Mouse (Mus musculus) stomach, embryonic 15.5 days (tissue): Measurements from ENCODE around the gene Myh9. TPM values are rescaled to one million over a fixed set of nuclear protein-coding genes. Genes with fewer than 3 reads are reported as not detected.

Experiments
- ATAC-seq: fragments of 200-750 bp; cut with Nextera tagmentation; 2 replicates; pipeline ENCODE4 v1.8.0; 2017; ENCODE audit warnings: low read depth, moderate number of reproducible peaks, moderate TSS enrichment; ENCODE audit not compliant: insufficient read depth, low FRiP score
- H3K27ac ChIP-seq: fragments of 300-500 bp; sonication (generic); 2 replicates; pipeline ENCODE4 v1.5.1; 2015; ENCODE audit warnings: mild to moderate bottlenecking, inconsistent platforms
- H3K27me3 ChIP-seq: fragments of 300-500 bp; sonication (generic); replicated peaks from 2 replicates; pipeline ENCODE4 v1.6.1; 2015; ENCODE audit warnings: inconsistent platforms
- H3K36me3 ChIP-seq: fragments of 300-500 bp; sonication (generic); 2 replicates; pipeline ENCODE4 v1.6.1; 2015; ENCODE audit warnings: inconsistent platforms
- H3K4me1 ChIP-seq: fragments of 300-500 bp; sonication (generic); 2 replicates; pipeline ENCODE4 v1.6.1; 2015; ENCODE audit warnings: inconsistent platforms
- H3K4me2 ChIP-seq: fragments of 300-500 bp; sonication (generic); 2 replicates; pipeline ENCODE4 v1.6.1; 2015; ENCODE audit warnings: mild to moderate bottlenecking, inconsistent platforms
- H3K4me3 ChIP-seq: fragments of 300-500 bp; sonication (generic); replicated peaks from 2 replicates; pipeline ENCODE4 v1.5.1; 2015; ENCODE audit warnings: inconsistent platforms
- H3K9ac ChIP-seq: fragments of 300-500 bp; sonication (generic); 2 replicates; pipeline ENCODE4 v1.6.1; 2015; ENCODE audit warnings: inconsistent platforms
- H3K9me3 ChIP-seq: fragments of 300-500 bp; sonication (generic); 2 replicates; pipeline ENCODE4 v1.6.1; 2016; ENCODE audit warnings: inconsistent platforms
- WGBS: fragments of 180-500 bp; shearing (Covaris S2); methylation state at CpG from one replicate; pipeline ENCODE4 v1.1.7; 2015; 5-methylcytosine and 5-hydroxymethylcytosine counted together
- polyA plus RNA-seq: library from polyadenylated mRNA; unstranded; fragments of >200 nt; fragmentation: Nextera tagmentation; extraction: Ambion mirVana; gene quantifications from 2 replicates; pipeline ENCODE4 v1.2.1, GENCODE M21; 2015

Gene Myh9
- polyA plus RNA-seq, 1 experiment from 2014 or later, result 57.0 TPM

DNA sequence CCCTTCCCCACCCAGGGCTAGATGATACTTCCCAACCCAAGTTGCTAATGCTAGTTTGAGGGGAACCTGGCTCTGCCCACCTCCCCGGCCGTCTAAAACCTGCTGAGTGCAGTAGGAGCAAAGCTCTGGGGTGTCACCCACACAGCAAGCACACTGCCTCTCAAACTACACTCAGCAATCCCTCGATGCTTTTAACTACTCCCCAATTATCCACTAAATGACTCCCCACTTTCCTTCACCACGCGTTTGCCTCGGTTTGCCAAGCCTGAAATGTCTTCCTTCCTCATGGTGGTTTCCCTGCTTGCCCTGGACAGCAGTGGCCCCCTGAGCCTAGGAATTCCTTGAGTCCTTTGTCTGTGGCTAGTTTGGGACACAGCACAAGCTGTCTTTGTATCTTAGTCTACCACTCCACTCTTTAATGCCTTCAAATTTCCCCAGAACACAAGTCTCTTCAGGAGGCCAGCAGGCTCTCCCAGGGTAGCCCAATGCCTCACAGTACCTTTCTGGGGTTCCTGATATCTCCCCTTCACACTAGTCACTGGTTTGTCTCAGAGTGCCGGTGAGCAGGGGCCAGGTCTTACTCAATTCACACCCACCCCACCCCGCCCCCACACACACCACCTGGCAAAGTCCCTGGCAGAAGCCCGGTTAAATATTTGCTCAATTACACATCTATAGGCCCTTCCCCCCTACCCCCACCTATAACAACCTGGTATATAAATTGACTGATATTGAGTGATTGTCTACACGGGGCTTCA lies 2.3 kb downstream of the Myh9 start:
- ATAC-seq, result no peak
- WGBS, result 6% methylated on average over 10 of the region's 10 CpGs
- H3K36me3 ChIP-seq, result no peaks in the 10 kb centered on the region

GRCm38 (mm10) chr15:77838530-77839387 lies 3.2 kb downstream of the Myh9 start:
- Histone ChIP-seq H3K27me3 (no peaks in the 10 kb centered on the region), H3K36me3 (no peaks in the 10 kb centered on the region), H3K4me2 (peak overlapping the region; percentile 82), H3K4me1 (peaks cover 57% of the 10 kb centered on the region), H3K9me3 (no peaks in the 10 kb centered on the region), H3K9ac (peak overlapping the region; percentile 23; the same call in 1 of the 2 replicates), H3K27ac (peak overlapping the region; percentile 98), H3K4me3 (peak overlapping the region; percentile 97)
- WGBS, result 25% methylated on average over 4 of the region's 4 CpGs
- no peak for ATAC-seq

More for the DNA sequence above, 2.3 kb downstream of the Myh9 start:
- Histone ChIP-seq H3K4me1 (peaks cover 49% of the 10 kb centered on the region), H3K9ac (peak overlapping the region; percentile 23; the same call in 1 of the 2 replicates), H3K9me3 (no peaks in the 10 kb centered on the region), H3K4me3 (peak overlapping the region; percentile 97), H3K27ac (peak overlapping the region; percentile 98), H3K4me2 (peak overlapping the region; percentile 82), H3K27me3 (no peaks in the 10 kb centered on the region)

GRCm38 (mm10) chr15:77837444-77838117 lies 4.4 kb downstream of the Myh9 start:
- no peak for ATAC-seq
- Histone ChIP-seq H3K9me3 (no peaks in the 10 kb centered on the region), H3K27ac (peak overlapping the region; percentile 98), H3K4me1 (peaks cover 61% of the 10 kb centered on the region), H3K4me3 (no peak overlapping the region; the same call in 1 of the 2 replicates), H3K4me2 (peak overlapping the region; percentile 82; the same call in 1 of the 2 replicates), H3K36me3 (no peaks in the 10 kb centered on the region), H3K27me3 (no peaks in the 10 kb centered on the region), H3K9ac (no peak overlapping the region)
- 55% methylated on average over 10 of the region's 10 CpGs for WGBS

DNA sequence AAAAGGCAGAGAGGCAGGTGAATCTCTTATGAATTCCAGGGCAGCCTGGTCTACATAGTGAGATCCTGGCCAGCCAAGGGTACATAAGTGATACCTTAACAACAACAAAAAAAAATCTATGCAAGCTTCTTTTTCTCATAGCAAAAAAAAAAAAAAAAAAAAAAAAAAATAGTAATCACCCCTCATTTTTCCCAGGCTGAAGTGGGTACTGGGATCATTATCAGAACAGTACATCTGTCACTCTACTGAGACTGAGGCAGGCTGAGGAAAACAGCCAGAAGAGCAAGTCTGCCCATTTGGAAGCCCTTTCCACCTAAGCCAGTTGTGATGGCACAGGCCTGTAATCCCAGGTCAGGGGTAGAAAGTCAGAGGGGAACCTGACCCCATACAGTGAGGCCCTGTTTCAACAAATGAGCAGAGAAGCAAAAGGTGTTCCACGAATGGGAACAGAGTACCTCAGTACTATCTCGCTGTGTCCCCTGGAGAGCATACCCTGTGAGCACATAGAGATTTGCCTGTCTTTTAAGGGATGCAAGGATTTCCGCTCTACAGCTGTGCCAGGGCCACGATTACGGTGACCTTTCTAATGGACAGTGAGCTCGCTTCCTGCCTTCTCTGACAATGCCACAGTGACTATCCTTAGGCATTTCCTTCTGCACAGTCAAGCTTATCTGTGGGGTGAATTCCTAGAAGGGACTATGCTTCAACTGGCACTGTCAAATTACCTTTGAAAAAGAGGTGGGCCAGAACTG lies 5.1 kb downstream of the Myh9 start:
- H3K9ac ChIP-seq, result no peak overlapping the region
- peak overlapping the region; percentile 98 for H3K27ac ChIP-seq
- WGBS, result 48% methylated on average over 6 of the region's 6 CpGs
- no peaks in the 10 kb centered on the region for H3K27me3 ChIP-seq
- H3K9me3 ChIP-seq, result no peaks in the 10 kb centered on the region
- peaks cover 68% of the 10 kb centered on the region for H3K4me1 ChIP-seq
- no peak overlapping the region; the same call in 1 of the 2 replicates for H3K4me3 ChIP-seq
- H3K36me3 ChIP-seq, result no peaks in the 10 kb centered on the region
- H3K4me2 ChIP-seq, result peak overlapping the region; percentile 43
- ATAC-seq, result no peak

DNA sequence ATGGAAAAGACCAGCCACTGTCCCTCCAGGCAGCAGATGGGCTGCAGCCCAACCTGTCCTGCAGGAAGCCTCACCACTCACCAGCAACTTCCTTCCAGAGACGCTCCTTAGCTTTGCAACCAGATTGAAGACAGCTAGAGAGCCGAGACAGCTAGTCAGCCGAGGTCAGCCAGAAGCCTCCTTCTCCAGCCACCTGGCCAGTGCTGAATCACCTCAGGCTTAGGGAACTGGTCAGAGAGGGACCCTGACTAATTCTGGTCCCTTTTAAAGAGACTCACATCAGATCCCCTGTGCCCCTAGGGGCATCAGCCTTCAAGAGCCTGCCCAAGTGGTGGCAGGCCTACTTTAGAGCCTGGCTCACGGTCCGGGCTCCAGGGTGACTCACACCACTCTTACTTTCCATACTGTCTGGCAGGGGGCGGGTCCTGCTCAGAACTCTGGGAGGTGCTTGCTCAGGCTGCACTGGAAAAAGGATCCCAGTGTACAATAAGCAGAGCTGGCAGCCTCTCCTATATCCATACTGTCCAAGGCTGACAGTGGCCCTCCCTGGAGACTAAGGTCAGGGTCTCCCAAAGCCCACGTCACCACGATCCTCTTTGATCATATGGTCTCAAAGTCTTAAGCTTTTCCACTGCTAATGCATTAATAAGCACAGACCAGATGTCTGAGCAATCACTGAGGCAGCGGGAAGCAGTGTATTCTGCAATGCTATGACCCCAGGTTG lies 5.9 kb downstream of the Myh9 start:
- H3K27me3 ChIP-seq, result no peaks in the 10 kb centered on the region
- peak; percentile 71; the same call in 1 of the 2 replicates for ATAC-seq
- peak overlapping the region; percentile 89 for H3K27ac ChIP-seq
- peak overlapping the region; percentile 43 for H3K4me2 ChIP-seq
- H3K4me3 ChIP-seq, result peak overlapping the region; percentile 11; the same call in 1 of the 2 replicates
- peaks cover 75% of the 10 kb centered on the region for H3K4me1 ChIP-seq
- no peaks in the 10 kb centered on the region for H3K36me3 ChIP-seq
- H3K9ac ChIP-seq, result peak overlapping the region; percentile 30; the same call in 1 of the 2 replicates
- no peaks in the 10 kb centered on the region for H3K9me3 ChIP-seq
- 16% methylated on average over 9 of the region's 9 CpGs for WGBS

DNA sequence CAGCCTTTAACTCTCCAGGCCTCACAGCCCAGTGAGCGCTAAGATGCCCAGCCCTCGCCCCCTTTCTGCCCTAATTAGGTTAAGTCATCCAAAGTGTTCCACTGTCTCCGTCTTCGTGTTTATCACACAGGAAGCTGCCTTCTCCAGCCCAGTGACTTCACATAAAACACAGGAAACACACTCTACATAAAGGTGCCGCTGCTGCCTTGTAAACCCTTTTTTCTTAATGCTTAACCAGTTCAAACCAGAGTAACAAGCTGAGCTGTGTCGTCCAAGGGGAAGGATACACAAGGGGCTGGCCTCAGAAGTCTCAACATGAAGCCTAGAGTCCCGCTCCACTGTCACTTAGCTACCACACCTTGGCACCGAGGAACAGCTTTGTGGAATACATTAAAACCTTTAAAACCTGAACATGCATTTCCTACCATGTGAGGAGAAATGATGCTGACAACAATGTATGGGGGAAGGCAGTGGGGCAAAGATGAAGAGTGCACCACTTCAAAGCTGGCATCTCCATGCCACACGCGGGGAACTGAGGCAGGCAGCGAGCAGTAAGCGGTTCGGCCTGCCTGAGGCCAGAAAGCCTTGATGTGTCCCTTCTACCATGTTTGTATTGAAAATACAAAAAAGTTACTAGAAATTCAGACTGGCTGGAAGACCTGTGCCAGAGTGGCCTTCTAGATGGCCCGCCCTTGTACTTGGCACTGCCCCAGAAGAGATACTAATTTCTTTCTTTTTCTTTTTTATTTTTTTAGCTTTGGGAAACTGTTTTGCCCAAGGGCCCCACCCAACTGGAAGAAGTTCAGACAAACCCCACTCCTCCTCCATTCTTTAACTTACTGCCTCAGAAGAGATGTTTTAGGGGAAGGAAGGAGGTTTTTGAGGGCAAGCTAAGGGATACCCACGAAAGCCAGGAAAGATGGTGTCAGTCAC lies 7.4 kb downstream of the Myh9 start:
- ATAC-seq, result no peak

GRCm38 (mm10) chr15:77833731-77834130 lies 8.2 kb downstream of the Myh9 start:
- no peaks in the 10 kb centered on the region for H3K36me3 ChIP-seq
- no peak for ATAC-seq
- peak overlapping the region; percentile 23; the same call in 1 of the 2 replicates for H3K4me2 ChIP-seq
- H3K4me1 ChIP-seq, result peaks cover 82% of the 10 kb centered on the region
- H3K9me3 ChIP-seq, result no peaks in the 10 kb centered on the region
- peak overlapping the region; percentile 89 for H3K27ac ChIP-seq
- no peak overlapping the region for H3K4me3 ChIP-seq
- WGBS, result 59% methylated on average over 6 of the region's 6 CpGs
- no peaks in the 10 kb centered on the region for H3K27me3 ChIP-seq
- no peak overlapping the region for H3K9ac ChIP-seq

More for the DNA sequence above, 7.4 kb downstream of the Myh9 start:
- 75% methylated on average over 15 of the region's 15 CpGs for WGBS
- H3K27me3 ChIP-seq, result no peaks in the 10 kb centered on the region
- peaks cover 84% of the 10 kb centered on the region for H3K4me1 ChIP-seq
- H3K4me3 ChIP-seq, result no peak overlapping the region
- H3K36me3 ChIP-seq, result no peaks in the 10 kb centered on the region
- H3K4me2 ChIP-seq, result peak overlapping the region; percentile 23; the same call in 1 of the 2 replicates
- H3K9ac ChIP-seq, result no peak overlapping the region; the same call in 1 of the 2 replicates
- H3K27ac ChIP-seq, result peak overlapping the region; percentile 89
- H3K9me3 ChIP-seq, result no peaks in the 10 kb centered on the region

GRCm38 (mm10) chr15:77833083-77833482 lies 8.9 kb downstream of the Myh9 start:
- no peaks in the 10 kb centered on the region for H3K9me3 ChIP-seq
- peak overlapping the region; percentile 23; the same call in 1 of the 2 replicates for H3K4me2 ChIP-seq
- no peaks in the 10 kb centered on the region for H3K36me3 ChIP-seq
- H3K9ac ChIP-seq, result no peak overlapping the region
- peak overlapping the region; percentile 89 for H3K27ac ChIP-seq
- no peak overlapping the region for H3K4me3 ChIP-seq
- peak; percentile 44 for ATAC-seq
- H3K4me1 ChIP-seq, result peaks cover 80% of the 10 kb centered on the region
- no peaks in the 10 kb centered on the region for H3K27me3 ChIP-seq

DNA sequence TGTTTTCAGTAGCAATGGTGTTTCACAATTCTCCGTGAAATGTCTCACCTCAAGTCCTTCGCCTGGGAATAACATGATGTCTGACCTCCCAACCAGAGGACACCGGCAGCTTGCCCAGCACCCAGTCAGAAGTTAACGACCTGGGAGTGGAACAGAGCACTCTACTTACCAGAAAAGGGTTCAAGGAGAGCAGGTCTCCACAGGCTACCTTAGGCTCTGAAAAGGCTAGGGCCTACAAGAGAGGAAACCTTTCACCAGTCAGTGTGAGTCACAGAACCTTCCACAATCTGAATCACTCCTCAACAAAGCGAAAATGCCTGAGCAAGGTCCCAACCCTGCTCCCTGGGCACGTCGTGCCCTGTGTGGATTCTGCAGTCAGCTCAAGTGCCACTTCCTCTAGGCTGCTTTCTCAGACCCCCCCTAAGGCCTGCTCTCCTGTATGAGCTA lies 9.5 kb downstream of the Myh9 start:
- H3K4me1 ChIP-seq, result peaks cover 80% of the 10 kb centered on the region
- peak; percentile 13; the same call in 1 of the 2 replicates for ATAC-seq
- no peaks in the 10 kb centered on the region for H3K27me3 ChIP-seq
- H3K9me3 ChIP-seq, result no peaks in the 10 kb centered on the region
- H3K4me3 ChIP-seq, result no peak overlapping the region
- 62% methylated on average over 7 of the region's 7 CpGs for WGBS
- no peaks in the 10 kb centered on the region for H3K36me3 ChIP-seq
- H3K27ac ChIP-seq, result peak overlapping the region; percentile 74
- H3K4me2 ChIP-seq, result no peak overlapping the region
- H3K9ac ChIP-seq, result no peak overlapping the region
